Mouse (Mus musculus) MEL (cell line): ENCODE results near the gene Arhgap45. TPM values are rescaled to one million over a fixed set of nuclear protein-coding genes. Genes with fewer than 3 reads are reported as not detected.

Experiments used
- DNase-seq: peaks from one replicate; pipeline ENCODE4 v3.0.0; 2011; ENCODE audit warnings: low read depth, low spot score
- H3K27ac ChIP-seq: 2 replicates; pipeline ENCODE4 v1.5.1; 2012; ENCODE audit warnings: low read depth, mild to moderate bottlenecking, control low read depth, low read length, moderate library complexity; ENCODE audit not compliant: control insufficient read depth
- H3K27me3 ChIP-seq, 2 experiments: fragments of 150-350 bp in 1 of 2; sonication (generic) in 1 of 2; 2 replicates each; pipeline ENCODE4 v1.6.1; 2012; ENCODE audit warnings: low read length in 2 of 2, mild to moderate bottlenecking in 2 of 2, improper control_type of control experiment in 1 of 2, moderate library complexity in 1 of 2; ENCODE audit not compliant: insufficient read depth in 2 of 2, control insufficient read depth in 1 of 2
- H3K36me3 ChIP-seq, 2 experiments: 2 replicates each; pipeline ENCODE4 v1.6.1; 2012 to 2014; ENCODE audit warnings: low read length in 2 of 2, improper control_type of control experiment in 1 of 2, inconsistent platforms in 1 of 2, mild to moderate bottlenecking in 1 of 2; ENCODE audit not compliant: insufficient read depth in 2 of 2, control insufficient read depth in 1 of 2
- H3K4me1 ChIP-seq, 2 experiments: fragments of 150-350 bp in 1 of 2; sonication (generic) in 1 of 2; 2 replicates each; pipeline ENCODE4 v1.6.1; 2012; ENCODE audit warnings: low read length in 2 of 2, improper control_type of control experiment in 1 of 2, mild to moderate bottlenecking in 1 of 2; ENCODE audit not compliant: insufficient read depth in 2 of 2, control insufficient read depth in 1 of 2
- H3K4me3 ChIP-seq, 2 experiments: fragments of 150-350 bp in 1 of 2; sonication (generic) in 1 of 2; 2 replicates each; pipeline ENCODE4 v1.5.1; 2012; ENCODE audit warnings: low read depth in 2 of 2, low read length in 2 of 2, mild to moderate bottlenecking in 2 of 2, moderate library complexity in 2 of 2, control low read depth in 1 of 2, improper control_type of control experiment in 1 of 2; ENCODE audit not compliant: control insufficient read depth in 1 of 2, insufficient read depth in 1 of 2
- H3K79me2 ChIP-seq: 2 replicates; pipeline ENCODE4 v1.6.1; 2012; ENCODE audit warnings: mild to moderate bottlenecking, low read length, moderate library complexity; ENCODE audit not compliant: control insufficient read depth, poor library complexity, insufficient read depth
- H3K9ac ChIP-seq: 2 replicates; pipeline ENCODE4 v1.6.1; 2012; ENCODE audit warnings: low read depth, mild to moderate bottlenecking, control low read depth, low read length, moderate library complexity; ENCODE audit not compliant: control insufficient read depth, poor library complexity, severe bottlenecking
- H3K9me3 ChIP-seq: fragments of 150-350 bp; sonication (generic); replicated peaks from 2 replicates; pipeline ENCODE4 v1.6.1; 2012; ENCODE audit warnings: mild to moderate bottlenecking, low read length, improper control_type of control experiment, moderate library complexity; ENCODE audit not compliant: insufficient read depth
- CHD1 ChIP-seq: IDR thresholded peaks from 2 replicates; pipeline ENCODE4 v1.6.1; 2012; ENCODE audit warnings: low read depth, mild to moderate bottlenecking, inconsistent platforms, low read length, improper control_type of control experiment
- CTCF ChIP-seq, 3 experiments: IDR thresholded peaks in 2 of 3; conservative IDR thresholded peaks in 1 of 3; 2 replicates each; pipeline ENCODE4 v1.5.1; 2011 to 2012; ENCODE audit warnings: low read length in 3 of 3, low read depth in 2 of 3, mild to moderate bottlenecking in 2 of 3, improper control_type of control experiment in 1 of 3, inconsistent platforms in 1 of 3, mixed read lengths in 1 of 3, moderate library complexity in 1 of 3; ENCODE audit not compliant: control insufficient read depth in 1 of 3, insufficient read depth in 1 of 3, poor library complexity in 1 of 3, severe bottlenecking in 1 of 3
- E2F4 ChIP-seq: IDR thresholded peaks from 2 replicates; pipeline ENCODE4 v1.6.1; 2011; ENCODE audit warnings: low read depth, low read length, improper control_type of control experiment, borderline replicate concordance
- ELF1 ChIP-seq: IDR thresholded peaks from 2 replicates; pipeline ENCODE4 v1.6.1; 2014; ENCODE audit warnings: low read depth, mild to moderate bottlenecking, inconsistent platforms, low read length, improper control_type of control experiment, moderate library complexity
- EP300 ChIP-seq, 2 experiments: IDR thresholded peaks; 2 replicates each; pipeline ENCODE4 v1.6.1; 2011; ENCODE audit warnings: improper control_type of control experiment in 2 of 2, low read length in 2 of 2, low read depth in 1 of 2, mild to moderate bottlenecking in 1 of 2
- ETS1 ChIP-seq: IDR thresholded peaks from 2 replicates; pipeline ENCODE4 v1.6.1; 2012; ENCODE audit warnings: low read depth, mild to moderate bottlenecking, inconsistent platforms, low read length, improper control_type of control experiment, moderate library complexity
- GATA1 ChIP-seq: IDR thresholded peaks from 2 replicates; pipeline ENCODE4 v1.6.1; 2011; ENCODE audit warnings: low read depth, low read length, improper control_type of control experiment
- HCFC1 ChIP-seq: IDR thresholded peaks from 2 replicates; pipeline ENCODE4 v1.6.1; 2012; ENCODE audit warnings: low read depth, mild to moderate bottlenecking, inconsistent platforms, low read length, improper control_type of control experiment, moderate library complexity
- JUND ChIP-seq: IDR thresholded peaks from 2 replicates; pipeline ENCODE4 v1.6.1; 2011; ENCODE audit warnings: low read depth, mild to moderate bottlenecking, improper control_type of control experiment, low read length
- MAZ ChIP-seq: IDR thresholded peaks from 2 replicates; pipeline ENCODE4 v1.6.1; 2012; ENCODE audit warnings: low read depth, mild to moderate bottlenecking, inconsistent platforms, low read length, improper control_type of control experiment
- MEF2A ChIP-seq: IDR thresholded peaks from 2 replicates; pipeline ENCODE4 v1.6.1; 2014; ENCODE audit warnings: low read depth, mild to moderate bottlenecking, inconsistent platforms, low read length, improper control_type of control experiment; ENCODE audit not compliant: poor library complexity, insufficient replicate concordance, severe bottlenecking; ENCODE audit errors: extremely low read depth
- MXI1 ChIP-seq: IDR thresholded peaks from 2 replicates; pipeline ENCODE4 v1.6.1; 2011; ENCODE audit warnings: mild to moderate bottlenecking, low read depth, low read length, improper control_type of control experiment
- NELFE ChIP-seq: IDR thresholded peaks from 2 replicates; pipeline ENCODE4 v1.6.1; 2011; ENCODE audit warnings: low read depth, low read length, improper control_type of control experiment
- NRF1 ChIP-seq: IDR thresholded peaks from 2 replicates; pipeline ENCODE4 v1.6.1; 2014; ENCODE audit warnings: low read depth, mild to moderate bottlenecking, inconsistent platforms, low read length, improper control_type of control experiment, moderate library complexity; ENCODE audit not compliant: poor library complexity, insufficient read depth, severe bottlenecking
- POLR2AphosphoS5 ChIP-seq: IDR thresholded peaks from 2 replicates; pipeline ENCODE4 v1.6.1; 2012; ENCODE audit warnings: low read depth, borderline replicate concordance, mild to moderate bottlenecking, inconsistent platforms, low read length, moderate library complexity, mixed read lengths
- RCOR1 ChIP-seq: IDR thresholded peaks from 2 replicates; pipeline ENCODE4 v1.6.1; 2012; ENCODE audit warnings: low read depth, mild to moderate bottlenecking, inconsistent platforms, low read length, improper control_type of control experiment
- SIN3A ChIP-seq: IDR thresholded peaks from 2 replicates; pipeline ENCODE4 v1.6.1; 2012; ENCODE audit warnings: low read length, improper control_type of control experiment, inconsistent platforms
- SMC3 ChIP-seq: IDR thresholded peaks from 2 replicates; pipeline ENCODE4 v1.6.1; 2011; ENCODE audit warnings: low read depth, low read length, improper control_type of control experiment
- TAL1 ChIP-seq: IDR thresholded peaks from 2 replicates; pipeline ENCODE4 v1.6.1; 2012; ENCODE audit warnings: mild to moderate bottlenecking, inconsistent platforms, low read length, moderate library complexity, mixed read lengths
- TBP ChIP-seq: IDR thresholded peaks from 2 replicates; pipeline ENCODE4 v1.8.0; 2011; ENCODE audit warnings: low read depth, low read length, improper control_type of control experiment
- TCF12 ChIP-seq: IDR thresholded peaks from 2 replicates; pipeline ENCODE4 v1.6.1; 2014; ENCODE audit warnings: low read depth, mild to moderate bottlenecking, inconsistent platforms, low read length, improper control_type of control experiment, moderate library complexity
- USF1 ChIP-seq: IDR thresholded peaks from 2 replicates; pipeline ENCODE4 v1.6.1; 2014; ENCODE audit warnings: low read depth, mild to moderate bottlenecking, inconsistent platforms, low read length, improper control_type of control experiment, moderate library complexity
- USF2 ChIP-seq, 2 experiments: IDR thresholded peaks; 2 replicates each; pipeline ENCODE4 v1.6.1; 2011 to 2012; ENCODE audit warnings: improper control_type of control experiment in 2 of 2, low read length in 2 of 2, borderline replicate concordance in 1 of 2, inconsistent platforms in 1 of 2, low read depth in 1 of 2, mild to moderate bottlenecking in 1 of 2; ENCODE audit not compliant: insufficient read depth in 1 of 2
- ZC3H11A ChIP-seq: IDR thresholded peaks from 2 replicates; pipeline ENCODE4 v1.6.1; 2012; ENCODE audit warnings: low read depth, mild to moderate bottlenecking, inconsistent platforms, low read length, improper control_type of control experiment
- ZNF384 ChIP-seq: IDR thresholded peaks from 2 replicates; pipeline ENCODE4 v1.6.1; 2012; ENCODE audit warnings: low read depth, mild to moderate bottlenecking, inconsistent platforms, low read length, improper control_type of control experiment
- polyA plus RNA-seq, 2 experiments: library from polyadenylated mRNA; stranded (reverse) in 1 of 2; unstranded in 1 of 2; fragments of >175 nt in 1 of 2; fragments of >200 nt in 1 of 2; gene quantifications; 2 replicates each; pipeline versions ENCODE4 v1.2.1 to v1.2.4; 2012; ENCODE audit warnings: low replicate concordance in 2 of 2, low read depth in 1 of 2; ENCODE audit not compliant: insufficient read length in 2 of 2, insufficient read depth in 1 of 2, missing spikeins in 1 of 2
- total RNA-seq: library from RNA; depleted of rRNA; stranded (reverse); fragments of 300-350 nt; gene quantifications from 2 replicates; pipeline ENCODE4 v1.2.3, GENCODE M21; 2012

Arhgap45 gene
- total and polyA plus RNA-seq, 3 experiments = 26.2 to 53.6 TPM; not detected in 1

- no peak for TF ChIP-seq TCF12
- TF ChIP-seq CTCF (IDR thresholded peaks at IDR 0.05 in 2 of 3, conservative IDR thresholded peaks at IDR 0.05 in 1 of 3; ENCODE audit: control insufficient read depth in 1 of 3, insufficient read depth in 1 of 3, low read depth in 2 of 3, low read length in 3 of 3, poor library complexity in 1 of 3, severe bottlenecking in 1 of 3) = no peak
- no peak for TF ChIP-seq TBP
- TF ChIP-seq EP300 (IDR thresholded peaks at IDR 0.05; ENCODE audit: low read depth in 1 of 2, low read length in 2 of 2) = no peak
- no peak for TF ChIP-seq E2F4
- no peak for TF ChIP-seq MAZ
- TF ChIP-seq ETS1 = no peak
- TF ChIP-seq ELF1 = no peak
- no peak for TF ChIP-seq POLR2AphosphoS5
- TF ChIP-seq NELFE = no peak
- TF ChIP-seq SMC3 = no peak
- TF ChIP-seq JUND = no peak
- Histone ChIP-seq H3K27me3 (no peaks in the 10 kb centered on the region), H3K4me3 (no peak overlapping the region), H3K27ac (no peak overlapping the region), H3K9me3 (no peaks in the 10 kb centered on the region), H3K79me2 (no peaks in the 10 kb centered on the region; the same call in 1 of the 2 replicates), H3K4me1 (peaks cover 0 to 24% of the 10 kb centered on the region in 2 experiments; a peak in 2 of 4 replicates), H3K36me3 (peaks cover 0 to 20% of the 10 kb centered on the region in 2 experiments; a peak in 2 of 4 replicates), H3K9ac (no peak overlapping the region)
- DNase-seq = no peak
These were observed 56.4 kb downstream of the Arhgap45 start for GRCm38 (mm10) chr10:80072623-80073489.

DNA sequence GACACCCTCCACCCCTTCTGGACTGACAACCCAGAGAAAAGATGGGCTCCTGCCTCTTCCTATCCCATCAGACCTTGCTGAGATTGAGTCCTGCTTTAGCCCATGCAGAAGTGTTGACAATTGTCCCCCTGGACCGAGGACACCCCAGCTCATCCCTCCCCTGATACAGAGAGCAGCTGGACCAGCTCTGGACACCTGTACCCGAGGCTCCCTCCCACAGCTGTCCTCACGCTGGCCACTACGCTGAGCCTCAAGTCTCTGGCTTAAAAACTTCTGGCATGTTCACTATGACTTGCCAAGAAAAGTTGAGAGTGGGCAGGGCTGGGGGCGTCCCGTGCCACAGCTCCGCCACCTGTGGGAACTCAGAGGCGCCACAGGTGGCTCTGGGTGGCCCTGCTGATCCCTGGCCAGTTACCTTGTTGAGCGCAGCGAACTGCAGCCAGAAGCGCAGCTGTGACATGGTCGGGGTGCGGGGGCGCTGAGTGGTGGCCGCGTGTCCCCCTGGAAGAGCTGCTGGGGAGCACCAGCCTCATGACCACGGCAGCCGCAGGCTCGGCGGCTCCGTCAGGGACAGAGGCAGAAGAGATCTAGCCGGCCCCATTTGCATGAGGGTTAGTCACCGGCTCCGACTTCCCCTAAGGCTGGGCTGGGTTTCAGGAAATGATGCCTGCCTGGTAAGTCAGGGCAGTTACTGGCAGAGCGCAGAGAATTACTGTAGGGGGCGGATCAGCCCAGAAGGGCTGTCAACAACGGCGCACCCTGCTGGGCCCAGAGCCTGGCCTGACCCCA is 58.6 kb downstream of the Arhgap45 start:
- Histone ChIP-seq H3K36me3 (peaks cover 0 to 20% of the 10 kb centered on the region in 2 experiments; a peak in 2 of 4 replicates), H3K4me3 (peak overlapping the region; percentile 51 to 59; a peak in 3 of 4 replicates), H3K27ac (peak overlapping the region; percentile 61), H3K9ac (peak overlapping the region; percentile 77), H3K79me2 (no peaks in the 10 kb centered on the region; the same call in 1 of the 2 replicates), H3K4me1 (peaks cover 0 to 24% of the 10 kb centered on the region in 2 experiments; a peak in 2 of 4 replicates), H3K27me3 (no peaks in the 10 kb centered on the region), H3K9me3 (no peaks in the 10 kb centered on the region)
- peak; percentile 91 for DNase-seq
- TF ChIP-seq ZNF384 (no peak), RCOR1 (no peak), GATA1 (no peak), USF1 (no peak), TAL1 (no peak), CTCF (IDR thresholded peaks at IDR 0.05 in 2 of 3, conservative IDR thresholded peaks at IDR 0.05 in 1 of 3; ENCODE audit: control insufficient read depth in 1 of 3, insufficient read depth in 1 of 3, low read depth in 2 of 3, low read length in 3 of 3, poor library complexity in 1 of 3, severe bottlenecking in 1 of 3) (peak in 2 of 3 experiments; percentile 50 to 53; a peak in 4 of 6 replicates), HCFC1 (peak; percentile 67), MAZ (peak; percentile 65), MXI1 (0 out of 2 replicates have a peak, but pooled peaks have one; percentile 43), NRF1 (no peak), MEF2A (no peak), ZC3H11A (no peak), EP300 (IDR thresholded peaks at IDR 0.05; ENCODE audit: low read depth in 1 of 2, low read length in 2 of 2) (0 out of 4 replicates have a peak, but pooled peaks of 1 of the 2 experiments have one; percentile 6), USF2 (IDR thresholded peaks at IDR 0.05; ENCODE audit: borderline replicate concordance in 1 of 2, insufficient read depth in 1 of 2, low read depth in 1 of 2, low read length in 2 of 2) (no peak), CHD1 (no peak), SIN3A (peak; percentile 75; the same call in 1 of the 2 replicates)
